Mouse (Mus musculus) embryonic facial prominence, embryonic 14.5 days (tissue): ENCODE data around the gene Speer4f1. TPM values are rescaled to one million over a fixed set of nuclear protein-coding genes. Genes with fewer than 3 reads are reported as not detected.
"Not testable (repeated sequence)": the region's sequence is repeated elsewhere in the genome, so short reads cannot be mapped to it uniquely, and the experiment has no call there.

Experiments used
- ATAC-seq: fragments of 200-750 bp; cut with Nextera tagmentation; 2 replicates; pipeline ENCODE4 v1.8.0; 2017; ENCODE audit warnings: low read depth, moderate number of reproducible peaks, moderate TSS enrichment
- DNase-seq: peaks from one replicate; pipeline ENCODE4 v3.0.0-alpha.2; 2015; ENCODE audit warnings: low spot score
- H3K27ac ChIP-seq: fragments of 300-500 bp; sonication (generic); replicated peaks from 2 replicates; pipeline ENCODE4 v1.5.1; 2014; ENCODE audit warnings: low read depth, mild to moderate bottlenecking, low read length, moderate library complexity
- H3K27me3 ChIP-seq: fragments of 300-500 bp; sonication (generic); replicated peaks from 2 replicates; pipeline ENCODE4 v1.6.1; 2014; ENCODE audit warnings: low read length; ENCODE audit not compliant: control insufficient read depth, insufficient read depth
- H3K36me3 ChIP-seq: fragments of 300-500 bp; sonication (generic); 2 replicates; pipeline ENCODE4 v1.6.1; 2014; ENCODE audit warnings: low read length, mixed read lengths; ENCODE audit not compliant: control insufficient read depth, insufficient read depth
- H3K4me1 ChIP-seq: fragments of 300-500 bp; sonication (generic); 2 replicates; pipeline ENCODE4 v1.6.1; 2014; ENCODE audit warnings: antibody characterized with exemption, low read length; ENCODE audit not compliant: control insufficient read depth, insufficient read depth
- H3K4me2 ChIP-seq: fragments of 300-500 bp; sonication (generic); 2 replicates; pipeline ENCODE4 v1.6.1; 2014; ENCODE audit warnings: low read depth, mild to moderate bottlenecking, low read length, moderate library complexity, mixed read lengths
- H3K4me3 ChIP-seq: fragments of 300-500 bp; sonication (generic); 2 replicates; pipeline ENCODE4 v1.5.1; 2014; ENCODE audit warnings: low read depth, mild to moderate bottlenecking, low read length
- H3K9ac ChIP-seq: fragments of 300-500 bp; sonication (generic); 2 replicates; pipeline ENCODE4 v1.6.1; 2014; ENCODE audit warnings: low read depth, mild to moderate bottlenecking, low read length, moderate library complexity, mixed read lengths
- H3K9me3 ChIP-seq: fragments of 300-500 bp; sonication (generic); 2 replicates; pipeline ENCODE4 v1.6.1; 2016; ENCODE audit warnings: low read length; ENCODE audit not compliant: control insufficient read depth
- WGBS: fragments of 180-500 bp; shearing (Covaris S2); extraction: QIAGEN DNeasy Blood & Tissue Kit; methylation state at CpG from one replicate; pipeline ENCODE4 v1.1.7; 2014; 5-methylcytosine and 5-hydroxymethylcytosine counted together
- polyA plus RNA-seq: library from polyadenylated mRNA; unstranded; fragments of >200 nt; fragmentation: Nextera tagmentation; extraction: Ambion mirVana; gene quantifications from 2 replicates; pipeline ENCODE4 v1.2.1, GENCODE M21; 2014

Speer4f1 gene
- not detected in 2 replicates for polyA plus RNA-seq

- H3K9ac ChIP-seq, H3K4me3 ChIP-seq, H3K27me3 ChIP-seq, H3K4me1 ChIP-seq, DNase-seq, ATAC-seq, H3K27ac ChIP-seq, H3K9me3 ChIP-seq, H3K4me2 ChIP-seq, H3K36me3 ChIP-seq: not testable (repeated sequence)
- 85% methylated on average over 1 of the region's 1 CpGs for WGBS
Measured at GRCm38 (mm10) chr5:17475798-17476197, at the start of gene Speer4f1. Gene Speer4f1, plus strand, starts transcription at chr5:17476098.

- no peak overlapping the region for H3K4me3 ChIP-seq
- H3K4me1 ChIP-seq = no peaks in the 10 kb centered on the region
- no peaks in the 10 kb centered on the region for H3K27me3 ChIP-seq
- H3K9ac ChIP-seq = no peak overlapping the region
- H3K36me3 ChIP-seq = no peaks in the 10 kb centered on the region
- no peak for DNase-seq
- ATAC-seq = no peak
- WGBS = 87% methylated on average over 1 of the region's 1 CpGs
- H3K4me2 ChIP-seq = no peak overlapping the region
- H3K27ac ChIP-seq = no peak overlapping the region
- H3K9me3 ChIP-seq = no peaks in the 10 kb centered on the region
Measured at GRCm38 (mm10) chr5:17426930-17427329, 49.0 kb upstream of the Speer4f1 start.

- H3K27me3 ChIP-seq = no peaks in the 10 kb centered on the region
- H3K4me3 ChIP-seq = no peak overlapping the region
- no peak for ATAC-seq
- no peak overlapping the region for H3K4me2 ChIP-seq
- no peak for DNase-seq
- no peaks in the 10 kb centered on the region for H3K9me3 ChIP-seq
- no peak overlapping the region for H3K27ac ChIP-seq
- WGBS = 64% methylated on average over 3 of the region's 3 CpGs
- H3K36me3 ChIP-seq = no peaks in the 10 kb centered on the region
- H3K9ac ChIP-seq = no peak overlapping the region
- no peaks in the 10 kb centered on the region for H3K4me1 ChIP-seq
Measured at GRCm38 (mm10) chr5:17434721-17435120, 41.2 kb upstream of the Speer4f1 start.

GRCm38 (mm10) chr5:17436209-17436608 is 39.7 kb upstream of the Speer4f1 start:
- ATAC-seq (no peak), DNase-seq (no peak)
- 47% methylated on average over 2 of the region's 2 CpGs for WGBS
- no peak overlapping the region for H3K27ac ChIP-seq
- H3K36me3 ChIP-seq = no peaks in the 10 kb centered on the region
- H3K27me3 ChIP-seq = no peaks in the 10 kb centered on the region
- no peaks in the 10 kb centered on the region for H3K4me1 ChIP-seq
- H3K9ac ChIP-seq = no peak overlapping the region
- H3K4me2 ChIP-seq = no peak overlapping the region
- H3K4me3 ChIP-seq = no peak overlapping the region
- no peaks in the 10 kb centered on the region for H3K9me3 ChIP-seq

- DNase-seq (no peak), ATAC-seq (no peak)
- H3K4me1 ChIP-seq = no peaks in the 10 kb centered on the region
- H3K27ac ChIP-seq = no peak overlapping the region
- no peak overlapping the region for H3K4me3 ChIP-seq
- no peaks in the 10 kb centered on the region for H3K9me3 ChIP-seq
- no peaks in the 10 kb centered on the region for H3K27me3 ChIP-seq
- H3K9ac ChIP-seq = no peak overlapping the region
- H3K36me3 ChIP-seq = no peaks in the 10 kb centered on the region
- H3K4me2 ChIP-seq = no peak overlapping the region
Measured at GRCm38 (mm10) chr5:17439487-17440102, 36.3 kb upstream of the Speer4f1 start.

- H3K27me3 ChIP-seq = no peaks in the 10 kb centered on the region
- no peaks in the 10 kb centered on the region for H3K4me1 ChIP-seq
- WGBS = 75% methylated on average over 5 of the region's 5 CpGs
- no peak overlapping the region for H3K4me2 ChIP-seq
- DNase-seq (no peak), ATAC-seq (no peak)
- H3K9me3 ChIP-seq = no peaks in the 10 kb centered on the region
- H3K4me3 ChIP-seq = no peak overlapping the region
- no peak overlapping the region for H3K27ac ChIP-seq
- no peak overlapping the region for H3K9ac ChIP-seq
- no peaks in the 10 kb centered on the region for H3K36me3 ChIP-seq
Measured at GRCm38 (mm10) chr5:17454059-17454458, 21.8 kb upstream of the Speer4f1 start.

- WGBS = 53% methylated on average over 6 of the region's 6 CpGs
- ATAC-seq = no peak
Measured at GRCm38 (mm10) chr5:17454952-17455586, 20.8 kb upstream of the Speer4f1 start.

GRCm38 (mm10) chr5:17456671-17457070 is 19.2 kb upstream of the Speer4f1 start:
- Histone ChIP-seq H3K9me3 (no peaks in the 10 kb centered on the region), H3K4me3 (no peak overlapping the region), H3K27me3 (no peaks in the 10 kb centered on the region), H3K9ac (no peak overlapping the region), H3K4me1 (no peaks in the 10 kb centered on the region), H3K4me2 (no peak overlapping the region), H3K36me3 (no peaks in the 10 kb centered on the region), H3K27ac (no peak overlapping the region)
- ATAC-seq = no peak
- DNase-seq = no peak
- WGBS = 49% methylated on average over 3 of the region's 3 CpGs

More at GRCm38 (mm10) chr5:17454952-17455586, 20.8 kb upstream of the Speer4f1 start:
- no peak overlapping the region for H3K9ac ChIP-seq
- DNase-seq = no peak
- no peaks in the 10 kb centered on the region for H3K9me3 ChIP-seq
- no peak overlapping the region for H3K4me3 ChIP-seq
- no peaks in the 10 kb centered on the region for H3K4me1 ChIP-seq
- no peaks in the 10 kb centered on the region for H3K27me3 ChIP-seq
- no peak overlapping the region for H3K27ac ChIP-seq
- no peak overlapping the region for H3K4me2 ChIP-seq
- no peaks in the 10 kb centered on the region for H3K36me3 ChIP-seq

- 77% methylated on average over 4 of the region's 4 CpGs for WGBS
- not testable (repeated sequence) for ATAC-seq
Measured at GRCm38 (mm10) chr5:17468120-17468519, 7.8 kb upstream of the Speer4f1 start.

More at GRCm38 (mm10) chr5:17468120-17468519, 7.8 kb upstream of the Speer4f1 start:
- H3K27ac ChIP-seq, H3K9me3 ChIP-seq, H3K9ac ChIP-seq, DNase-seq, H3K27me3 ChIP-seq, H3K36me3 ChIP-seq, H3K4me1 ChIP-seq, H3K4me2 ChIP-seq, H3K4me3 ChIP-seq: not testable (repeated sequence)
